Mouse (Mus musculus) liver, embryonic 14.5 days (tissue): Measurements from ENCODE around the gene Oprm1.

ENCODE experiments used
- CTCF ChIP-seq: IDR thresholded peaks from 2 replicates; pipeline ENCODE4 v1.5.1; 2016; ENCODE audit warnings: antibody characterized with exemption, low read depth, control low read depth
- EP300 ChIP-seq: IDR thresholded peaks from 2 replicates; pipeline ENCODE4 v1.6.1; 2016; ENCODE audit warnings: antibody characterized with exemption, low read depth

DNA sequence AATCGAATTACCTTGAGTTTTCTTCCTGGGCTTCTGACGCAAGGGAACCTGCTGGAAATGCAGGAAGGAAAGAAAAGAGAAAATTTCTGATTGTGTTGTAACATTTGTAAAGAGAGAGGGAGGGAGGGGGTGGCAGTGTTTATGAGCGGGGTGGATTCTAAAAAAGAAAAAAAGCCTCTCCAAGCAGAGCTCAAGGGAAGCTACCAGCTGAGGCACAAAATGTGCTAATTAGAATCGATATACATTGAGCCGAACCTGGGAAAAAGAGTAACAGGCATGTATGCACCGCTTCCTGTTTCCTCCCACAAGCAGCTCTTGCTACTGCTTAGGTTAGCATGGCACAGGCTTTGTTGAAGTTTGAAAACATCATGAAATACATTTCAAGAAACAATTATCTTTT lies 221.9 kb downstream of the Oprm1 start:
- TF ChIP-seq CTCF (no peak), EP300 (no peak)
